Mouse (Mus musculus) limb, embryonic 12.5 days (tissue): Measurements from ENCODE around the gene Fancb. TPM values are rescaled to one million over a fixed set of nuclear protein-coding genes. Genes with fewer than 3 reads are reported as not detected.

Source experiments
- ATAC-seq: fragments of 200-750 bp; cut with Nextera tagmentation; 2 replicates; pipeline ENCODE4 v1.8.0; 2017; ENCODE audit warnings: low read depth, moderate TSS enrichment; ENCODE audit not compliant: insufficient number of reproducible peaks, insufficient read depth, low FRiP score, low TSS enrichment
- H3K27ac ChIP-seq: fragments of 300-500 bp; sonication (generic); 2 replicates; pipeline ENCODE4 v1.5.1; 2016; ENCODE audit warnings: mild to moderate bottlenecking, moderate library complexity
- H3K27me3 ChIP-seq: fragments of 300-500 bp; sonication (generic); 2 replicates; pipeline ENCODE4 v1.6.1; 2016; ENCODE audit warnings: mild to moderate bottlenecking, moderate library complexity
- H3K36me3 ChIP-seq: fragments of 300-500 bp; sonication (generic); 2 replicates; pipeline ENCODE4 v1.6.1; 2016; ENCODE audit warnings: mild to moderate bottlenecking, moderate library complexity
- H3K4me1 ChIP-seq: fragments of 300-500 bp; sonication (generic); replicated peaks from 2 replicates; pipeline ENCODE4 v1.6.1; 2016
- H3K4me2 ChIP-seq: fragments of 300-500 bp; sonication (generic); 2 replicates; pipeline ENCODE4 v1.6.1; 2016; ENCODE audit warnings: mild to moderate bottlenecking, moderate library complexity
- H3K4me3 ChIP-seq: fragments of 300-500 bp; sonication (generic); replicated peaks from 2 replicates; pipeline ENCODE4 v1.5.1; 2016; ENCODE audit warnings: mild to moderate bottlenecking
- H3K9ac ChIP-seq: fragments of 300-500 bp; sonication (generic); replicated peaks from 2 replicates; pipeline ENCODE4 v1.6.1; 2016; ENCODE audit warnings: mild to moderate bottlenecking, moderate library complexity
- H3K9me3 ChIP-seq: fragments of 300-500 bp; sonication (generic); 2 replicates; pipeline ENCODE4 v1.6.1; 2016; ENCODE audit warnings: mild to moderate bottlenecking, moderate library complexity
- WGBS: fragments of 180-500 bp; shearing (Covaris S2); methylation state at CpG from one replicate; pipeline ENCODE4 v1.1.7; 2016; 5-methylcytosine and 5-hydroxymethylcytosine counted together
- polyA plus RNA-seq: library from polyadenylated mRNA; unstranded; fragments of >200 nt; fragmentation: Nextera tagmentation; extraction: Ambion mirVana; gene quantifications from 2 replicates; pipeline ENCODE4 v1.2.1, GENCODE M21; 2016

Fancb gene
- 10.1 and 10.5 TPM in 2 replicates for polyA plus RNA-seq

- ATAC-seq: peak; percentile 100
- Histone ChIP-seq H3K4me3 (peak within 1 kb of the TSS; percentile 52), H3K27me3 (peaks cover 19% of the 10 kb centered on the region), H3K4me2 (peak within 1 kb of the TSS; percentile 56), H3K36me3 (no peaks in the 10 kb centered on the region), H3K9ac (peak within 1 kb of the TSS; percentile 51), H3K27ac (no peak within 1 kb of the TSS), H3K4me1 (0 out of 2 replicates have a peak, but pooled peaks cover 7% of the 10 kb centered on the region), H3K9me3 (no peaks in the 10 kb centered on the region)
- WGBS: 16% methylated on average over 22 of the region's 26 CpGs
These were observed at the start of gene Fancb, which contains the start of gene Mospd2 for GRCm38 (mm10) chrX:164980193-164980775. Fancb (plus strand) TSS chrX:164980592. Mospd2 (minus strand) TSS chrX:164980375.

DNA sequence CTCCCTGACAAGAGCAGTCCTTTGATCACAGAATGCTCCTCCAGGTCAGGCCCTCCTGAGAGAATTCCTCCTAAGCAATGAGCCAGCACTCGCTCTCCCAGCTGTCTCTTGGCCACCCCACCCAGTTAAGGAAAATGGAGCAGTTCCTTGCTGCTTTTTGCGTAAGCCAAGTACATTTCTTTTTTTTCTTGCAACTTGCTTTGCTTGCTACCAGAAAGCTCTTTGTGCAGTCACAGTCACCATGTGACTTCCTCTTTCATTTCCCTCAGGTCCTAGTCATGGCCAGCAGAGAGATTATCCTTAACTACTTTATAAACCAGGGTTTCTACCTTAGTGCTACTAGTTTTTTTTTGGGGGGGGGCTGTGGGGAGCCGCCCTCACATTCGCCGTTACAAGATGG, 38.9 kb upstream of the Fancb start:
- no peak for ATAC-seq
- WGBS: 95% methylated on average over 5 of the region's 5 CpGs

GRCm38 (mm10) chrX:164951858-164952576, 28.4 kb upstream of the Fancb start:
- H3K4me3 ChIP-seq: no peak overlapping the region
- no peaks in the 10 kb centered on the region for H3K9me3 ChIP-seq
- peaks cover 4% of the 10 kb centered on the region; the same call in 1 of the 2 replicates for H3K36me3 ChIP-seq
- H3K4me1 ChIP-seq: 0 out of 2 replicates have a peak, but pooled peaks cover 2% of the 10 kb centered on the region
- H3K9ac ChIP-seq: no peak overlapping the region
- peak overlapping the region; percentile 56; the same call in 1 of the 2 replicates for H3K27ac ChIP-seq
- H3K4me2 ChIP-seq: no peak overlapping the region
- WGBS: 44% methylated on average over 11 of the region's 11 CpGs
- peaks cover 10% of the 10 kb centered on the region; the same call in 1 of the 2 replicates for H3K27me3 ChIP-seq
- no peak for ATAC-seq

More for the DNA sequence above, 38.9 kb upstream of the Fancb start:
- Histone ChIP-seq H3K9me3 (no peaks in the 10 kb centered on the region), H3K4me1 (no peaks in the 10 kb centered on the region), H3K4me3 (no peak overlapping the region), H3K27me3 (0 out of 2 replicates have a peak, but pooled peaks cover 6% of the 10 kb centered on the region), H3K36me3 (peaks cover 9% of the 10 kb centered on the region), H3K27ac (no peak overlapping the region), H3K4me2 (no peak overlapping the region), H3K9ac (no peak overlapping the region)

- no peak for ATAC-seq
- Histone ChIP-seq H3K9me3 (no peaks in the 10 kb centered on the region), H3K4me1 (0 out of 2 replicates have a peak, but pooled peaks cover 2% of the 10 kb centered on the region), H3K27ac (peak overlapping the region; percentile 41; the same call in 1 of the 2 replicates), H3K27me3 (peaks cover 10% of the 10 kb centered on the region; the same call in 1 of the 2 replicates), H3K36me3 (peaks cover 4% of the 10 kb centered on the region; the same call in 1 of the 2 replicates), H3K4me3 (no peak overlapping the region), H3K9ac (no peak overlapping the region), H3K4me2 (no peak overlapping the region)
- 63% methylated on average over 5 of the region's 5 CpGs for WGBS
These were observed 27.6 kb upstream of the Fancb start for GRCm38 (mm10) chrX:164952601-164953375.

DNA sequence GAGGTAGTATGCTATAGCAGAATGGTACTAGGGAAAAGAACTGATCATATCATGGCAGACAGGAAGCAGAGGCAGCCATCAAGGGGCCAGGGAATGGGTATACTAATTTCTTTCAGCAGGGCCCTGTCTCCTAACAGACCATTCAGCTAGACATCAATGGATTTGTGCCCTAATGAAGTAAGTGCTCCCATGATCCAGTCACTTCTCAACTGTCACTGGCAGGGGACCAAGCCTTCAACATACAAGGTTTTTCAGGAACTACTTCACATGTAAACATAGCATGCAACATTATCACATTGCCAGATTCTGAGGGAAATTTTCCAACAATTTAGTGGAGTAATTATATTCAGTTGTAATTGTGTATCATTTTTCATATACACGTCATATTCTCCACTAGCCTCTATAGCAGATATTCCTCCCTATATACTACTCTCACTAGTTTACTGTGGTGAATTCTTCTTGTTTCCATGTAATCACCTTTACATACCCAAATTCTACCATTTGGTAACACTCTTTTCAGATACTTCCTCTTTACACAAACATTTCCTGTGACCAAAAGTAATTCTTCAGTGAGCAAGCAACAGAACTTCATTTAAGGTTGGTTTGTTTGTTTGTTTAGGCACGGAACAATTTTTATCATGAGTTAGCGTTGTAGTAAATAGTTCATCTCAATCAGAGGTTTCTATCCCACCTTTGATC, 14.5 kb upstream of the Fancb start:
- Histone ChIP-seq H3K27ac (no peak overlapping the region), H3K27me3 (peaks cover 11% of the 10 kb centered on the region; the same call in 1 of the 2 replicates), H3K4me2 (no peak overlapping the region), H3K4me3 (no peak overlapping the region), H3K4me1 (no peaks in the 10 kb centered on the region), H3K9ac (no peak overlapping the region), H3K9me3 (no peaks in the 10 kb centered on the region), H3K36me3 (peaks cover 6% of the 10 kb centered on the region; the same call in 1 of the 2 replicates)
- ATAC-seq: no peak
- 87% methylated on average over 3 of the region's 3 CpGs for WGBS

DNA sequence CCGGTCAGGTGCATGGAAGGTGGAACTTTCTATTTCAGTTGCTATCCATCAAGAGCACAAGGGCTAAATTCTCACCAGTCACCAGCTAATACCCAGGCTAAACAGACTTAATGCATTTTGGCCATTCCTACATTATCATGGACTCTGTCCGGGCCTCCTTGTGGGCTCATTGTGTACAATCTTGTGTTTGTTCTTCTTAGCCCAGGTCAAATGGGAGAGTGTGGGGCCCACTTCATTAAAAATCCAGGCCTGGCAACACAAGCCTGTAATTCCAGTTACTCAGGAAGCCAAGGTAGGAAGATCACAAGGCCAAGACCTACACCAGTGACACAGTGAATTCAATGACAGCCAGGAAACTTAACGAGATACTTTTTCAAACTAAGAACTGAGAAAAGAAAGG, 9.2 kb upstream of the Fancb start:
- H3K9ac ChIP-seq: no peak overlapping the region
- H3K4me1 ChIP-seq: no peaks in the 10 kb centered on the region
- H3K27me3 ChIP-seq: peaks cover 10% of the 10 kb centered on the region; the same call in 1 of the 2 replicates
- H3K4me3 ChIP-seq: no peak overlapping the region
- H3K9me3 ChIP-seq: no peaks in the 10 kb centered on the region
- H3K4me2 ChIP-seq: no peak overlapping the region
- H3K27ac ChIP-seq: no peak overlapping the region
- WGBS: 79% methylated on average over 3 of the region's 3 CpGs
- H3K36me3 ChIP-seq: no peaks in the 10 kb centered on the region
- ATAC-seq: no peak

GRCm38 (mm10) chrX:164978866-164979265, 1.5 kb upstream of the Fancb start:
- no peak overlapping the region for H3K9ac ChIP-seq
- peak overlapping the region; percentile 52; the same call in 1 of the 2 replicates for H3K4me3 ChIP-seq
- 94% methylated on average over 2 of the region's 2 CpGs for WGBS
- peak overlapping the region; percentile 56 for H3K4me2 ChIP-seq
- peaks cover 19% of the 10 kb centered on the region for H3K27me3 ChIP-seq
- H3K9me3 ChIP-seq: no peaks in the 10 kb centered on the region
- no peak overlapping the region for H3K27ac ChIP-seq
- H3K36me3 ChIP-seq: no peaks in the 10 kb centered on the region
- 0 out of 2 replicates have a peak, but pooled peaks cover 7% of the 10 kb centered on the region for H3K4me1 ChIP-seq
- no peak for ATAC-seq

DNA sequence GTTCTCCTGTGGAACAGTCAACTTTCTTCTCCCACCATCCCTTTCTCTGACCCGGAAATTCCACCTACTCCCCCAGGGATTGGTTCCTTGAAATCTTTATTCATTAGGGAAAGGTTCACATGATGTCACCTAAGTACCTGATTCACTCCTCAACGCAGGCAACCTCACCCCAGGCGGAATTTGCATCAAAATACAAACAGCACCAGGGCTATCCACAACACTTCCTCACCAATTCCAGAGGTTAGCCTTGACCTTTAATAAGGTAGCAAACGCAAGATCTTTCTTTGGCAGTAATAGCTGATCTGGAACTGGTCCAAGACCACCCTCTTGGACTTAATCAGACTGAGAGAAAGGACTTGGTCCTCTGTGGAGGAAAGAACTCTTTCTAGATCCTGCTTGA, 22.7 kb downstream of the Fancb start:
- WGBS: 39% methylated on average over 4 of the region's 4 CpGs
- H3K27ac ChIP-seq: no peak overlapping the region
- H3K27me3 ChIP-seq: peaks cover 7% of the 10 kb centered on the region; the same call in 1 of the 2 replicates
- H3K4me2 ChIP-seq: no peak overlapping the region
- H3K9ac ChIP-seq: no peak overlapping the region
- ATAC-seq: no peak
- H3K4me1 ChIP-seq: no peaks in the 10 kb centered on the region
- no peaks in the 10 kb centered on the region for H3K9me3 ChIP-seq
- no peaks in the 10 kb centered on the region for H3K36me3 ChIP-seq
- H3K4me3 ChIP-seq: no peak overlapping the region

GRCm38 (mm10) chrX:165004779-165005324, 24.5 kb downstream of the Fancb start, which contains the start of gene Gm17604:
Gm17604 (minus strand) TSS chrX:165004829.
- no peak within 1 kb of the TSS for H3K9ac ChIP-seq
- H3K9me3 ChIP-seq: no peaks in the 10 kb centered on the region
- H3K4me3 ChIP-seq: no peak within 1 kb of the TSS
- no peak for ATAC-seq
- H3K27me3 ChIP-seq: peaks cover 7% of the 10 kb centered on the region; the same call in 1 of the 2 replicates
- H3K4me2 ChIP-seq: no peak within 1 kb of the TSS
- H3K4me1 ChIP-seq: no peaks in the 10 kb centered on the region
- no peaks in the 10 kb centered on the region for H3K36me3 ChIP-seq
- no peak within 1 kb of the TSS for H3K27ac ChIP-seq
